Mouse (Mus musculus) CH12.LX (cell line): ENCODE results near the gene Cnksr3.

Experiments
- GABPA ChIP-seq: IDR thresholded peaks from 2 replicates; pipeline ENCODE4 v1.6.1; 2012; ENCODE audit warnings: low read depth, low read length, improper control_type of control experiment, inconsistent platforms; ENCODE audit not compliant: insufficient replicate concordance
- RCOR1 ChIP-seq: conservative IDR thresholded peaks from 2 replicates; pipeline ENCODE4 v1.6.1; 2012; ENCODE audit warnings: low read depth, mild to moderate bottlenecking, inconsistent platforms, low read length, improper control_type of control experiment

- TF ChIP-seq GABPA: no peak
- TF ChIP-seq RCOR1: no peak
These were observed 57.2 kb downstream of the Cnksr3 start for GRCm38 (mm10) chr10:7154877-7155276.
